Mouse (Mus musculus): ENCODE results near the gene Cog7. TPM values are rescaled to one million over a fixed set of nuclear protein-coding genes. Genes with fewer than 3 reads are reported as not detected.

Gene Cog7
- polyA plus RNA-seq, 1 experiment from 2014 or later = 22.5 TPM

DNA sequence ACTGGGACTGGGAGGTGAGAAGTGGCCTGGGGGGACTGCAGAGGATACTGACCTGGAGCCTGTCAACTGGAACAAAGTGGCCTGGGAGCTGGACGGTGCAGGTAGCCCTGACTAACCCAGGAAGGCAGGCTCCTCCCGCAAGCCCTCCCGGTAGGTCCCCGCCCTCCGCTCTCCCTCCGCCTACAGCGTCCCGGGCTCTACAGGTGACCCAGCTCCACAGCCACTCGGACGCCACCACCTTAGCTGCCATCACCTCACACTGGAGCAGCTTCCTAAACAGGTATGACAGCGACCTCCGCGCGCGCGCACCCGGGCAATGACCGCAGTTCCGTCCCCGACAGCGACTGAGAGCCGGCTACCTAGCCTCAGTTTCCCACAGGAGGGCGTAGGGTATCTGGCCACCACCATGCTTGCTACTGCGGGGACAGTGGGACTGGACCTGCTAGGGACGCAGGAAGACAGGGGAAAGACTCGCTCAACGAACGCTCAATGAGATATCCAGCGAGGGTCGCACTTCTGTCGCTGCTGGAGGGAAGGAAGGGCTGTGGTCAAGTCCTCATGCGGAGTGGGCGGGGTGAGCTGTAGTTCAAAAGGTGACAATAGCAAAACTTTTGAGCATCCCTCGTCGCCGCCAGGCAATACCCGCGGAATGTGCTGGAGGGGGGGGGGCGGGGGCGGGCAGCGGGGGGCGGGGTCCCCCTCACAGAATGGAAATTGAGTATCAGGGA, 116.5 kb downstream of the Cog7 start, which contains the start of gene Scnn1b:
Gene Scnn1b, plus strand, starts transcription at position 181 of the 728 bp plus-strand sequence.
- H3K27ac ChIP-seq = no peak within 1 kb of the TSS
- peak within 1 kb of the TSS; percentile 36 for H3K4me3 ChIP-seq
- H3K4me2 ChIP-seq = peak within 1 kb of the TSS; percentile 64
- no peaks in the 10 kb centered on the region for H3K36me3 ChIP-seq
- no peaks in the 10 kb centered on the region for H3K9me3 ChIP-seq
- peaks cover 35% of the 10 kb centered on the region for H3K27me3 ChIP-seq
- no peak for ATAC-seq (ENCODE audit: low FRiP score)
- H3K4me1 ChIP-seq (replicated peaks) = peaks cover 11% of the 10 kb centered on the region
- H3K9ac ChIP-seq = peak within 1 kb of the TSS; percentile 3; the same call in 1 of the 2 replicates
- WGBS = 2% methylated on average over 40 of the region's 42 CpGs

DNA sequence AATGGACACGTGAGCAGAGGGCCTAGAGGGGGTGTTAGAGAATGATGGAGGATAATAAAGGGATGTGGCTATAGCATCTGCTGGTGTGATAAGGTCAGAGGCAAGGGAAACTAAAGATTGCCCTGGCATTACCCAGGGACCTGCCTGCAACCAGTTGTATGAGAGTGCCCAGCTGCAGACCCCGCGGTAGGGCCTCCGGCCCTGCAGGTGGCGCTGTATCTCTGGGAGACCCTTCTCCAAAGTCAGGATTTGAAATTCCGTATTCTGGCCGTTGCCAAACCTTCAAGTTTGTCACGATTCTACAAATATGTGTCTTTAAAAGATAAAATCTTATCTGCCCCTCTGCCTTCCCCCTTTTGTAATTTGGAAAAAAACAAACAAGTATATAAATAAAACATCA, 122.6 kb downstream of the Cog7 start:
- Histone ChIP-seq H3K4me1 (replicated peaks) (no peaks in the 10 kb centered on the region), H3K4me2 (no peak overlapping the region), H3K27ac (no peak overlapping the region), H3K27me3 (peaks cover 8% of the 10 kb centered on the region), H3K4me3 (no peak overlapping the region), H3K9me3 (no peaks in the 10 kb centered on the region), H3K9ac (no peak overlapping the region), H3K36me3 (no peaks in the 10 kb centered on the region)
- 82% methylated on average over 8 of the region's 8 CpGs for WGBS
- ATAC-seq (ENCODE audit: low FRiP score) = no peak

DNA sequence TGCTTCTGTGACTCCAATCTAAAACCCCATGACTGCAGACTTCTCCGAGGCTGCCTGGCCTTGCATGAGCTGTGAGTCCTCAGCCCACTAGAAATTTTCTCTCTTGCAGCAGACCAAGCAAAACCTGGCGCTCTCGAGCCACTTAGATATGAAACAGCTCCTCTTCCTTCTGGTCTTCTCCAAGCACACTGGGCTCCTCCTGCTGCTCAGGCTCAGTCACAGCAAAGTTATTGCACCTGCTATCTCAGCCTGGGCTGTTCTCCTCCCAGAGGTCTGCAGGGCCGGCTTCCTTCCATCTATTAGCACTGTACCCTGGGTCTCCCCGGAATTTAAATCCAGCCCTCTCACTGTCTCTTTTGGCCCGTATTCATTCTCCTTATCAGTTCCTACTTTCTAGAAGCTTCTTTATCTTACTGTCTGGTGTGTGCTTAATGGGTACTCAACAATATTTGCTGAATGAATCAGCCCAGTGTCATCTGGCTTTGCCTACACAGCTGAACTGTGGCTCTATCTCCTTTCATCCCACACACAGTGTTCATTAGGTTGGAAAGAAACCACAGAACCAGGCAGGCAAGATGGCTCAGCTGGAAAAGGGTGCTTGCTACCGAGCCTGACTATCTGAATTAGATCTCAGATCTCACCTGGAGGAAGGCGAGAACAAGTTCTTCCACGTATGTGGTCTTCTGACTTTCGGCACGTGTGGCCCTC, 124.2 kb downstream of the Cog7 start:
- no peaks in the 10 kb centered on the region for H3K27me3 ChIP-seq
- no peak overlapping the region for H3K4me2 ChIP-seq
- H3K4me1 ChIP-seq (replicated peaks) = no peaks in the 10 kb centered on the region
- H3K36me3 ChIP-seq = no peaks in the 10 kb centered on the region
- H3K4me3 ChIP-seq = no peak overlapping the region
- ATAC-seq (ENCODE audit: low FRiP score) = no peak
- H3K27ac ChIP-seq = no peak overlapping the region
- WGBS = 92% methylated on average over 11 of the region's 11 CpGs
- no peak overlapping the region for H3K9ac ChIP-seq
- H3K9me3 ChIP-seq = no peaks in the 10 kb centered on the region

DNA sequence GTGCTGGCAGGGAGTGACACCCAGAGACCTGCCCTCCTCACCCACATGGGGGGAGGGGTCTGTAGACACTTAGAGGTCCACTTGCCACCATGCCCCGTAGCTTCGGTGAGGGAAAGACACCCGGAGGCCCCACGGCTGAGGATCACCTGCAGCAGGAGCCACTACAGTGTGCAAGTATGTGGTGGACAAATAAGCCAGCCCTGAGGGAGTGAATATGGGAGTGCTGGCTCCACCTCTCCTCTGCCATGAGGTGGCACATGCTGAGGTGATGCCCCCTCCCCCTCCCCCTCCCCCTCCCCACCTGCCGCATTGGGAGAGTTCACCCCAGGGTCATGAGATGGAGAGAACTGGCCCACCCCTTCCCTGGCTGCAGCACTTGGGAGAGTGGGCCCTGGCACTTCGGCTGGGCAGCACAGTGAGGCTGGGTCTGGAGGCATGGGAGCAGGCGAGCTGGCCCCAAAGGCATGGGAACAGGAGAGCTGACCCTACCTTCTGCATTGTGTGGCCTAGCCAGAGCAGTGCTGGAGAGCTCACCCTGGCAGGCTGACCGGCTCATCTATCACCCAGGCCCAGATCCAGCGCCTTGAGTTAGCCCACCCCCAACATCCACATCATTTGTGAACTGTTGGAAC, 132.9 kb downstream of the Cog7 start:
- Histone ChIP-seq H3K27me3 (no peaks in the 10 kb centered on the region), H3K27ac (no peak overlapping the region), H3K4me1 (replicated peaks) (no peaks in the 10 kb centered on the region), H3K9me3 (no peaks in the 10 kb centered on the region), H3K9ac (no peak overlapping the region), H3K36me3 (no peaks in the 10 kb centered on the region), H3K4me2 (no peak overlapping the region), H3K4me3 (no peak overlapping the region)
- WGBS = 91% methylated on average over 8 of the region's 9 CpGs
- ATAC-seq (ENCODE audit: low FRiP score) = no peak

DNA sequence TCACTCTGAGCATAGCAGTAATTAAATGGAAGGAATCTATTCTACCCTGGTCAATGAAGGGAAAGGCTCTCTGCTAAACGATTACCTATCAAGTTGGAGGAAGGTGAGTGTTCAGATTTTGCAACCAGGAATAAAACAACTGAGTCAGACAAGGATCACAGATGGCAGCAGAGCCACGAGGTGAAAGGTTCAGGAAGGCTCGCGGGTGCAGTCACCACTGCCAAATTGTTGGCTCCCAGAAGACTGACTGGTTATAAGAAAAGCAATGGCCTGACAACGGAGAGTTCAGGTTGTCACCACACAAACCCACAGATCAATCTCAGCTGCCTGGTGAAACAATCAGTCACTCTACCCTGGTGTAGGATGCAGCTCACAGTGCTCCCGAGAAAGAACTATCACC, 135.5 kb downstream of the Cog7 start:
- 79% methylated on average over 6 of the region's 6 CpGs for WGBS

DNA sequence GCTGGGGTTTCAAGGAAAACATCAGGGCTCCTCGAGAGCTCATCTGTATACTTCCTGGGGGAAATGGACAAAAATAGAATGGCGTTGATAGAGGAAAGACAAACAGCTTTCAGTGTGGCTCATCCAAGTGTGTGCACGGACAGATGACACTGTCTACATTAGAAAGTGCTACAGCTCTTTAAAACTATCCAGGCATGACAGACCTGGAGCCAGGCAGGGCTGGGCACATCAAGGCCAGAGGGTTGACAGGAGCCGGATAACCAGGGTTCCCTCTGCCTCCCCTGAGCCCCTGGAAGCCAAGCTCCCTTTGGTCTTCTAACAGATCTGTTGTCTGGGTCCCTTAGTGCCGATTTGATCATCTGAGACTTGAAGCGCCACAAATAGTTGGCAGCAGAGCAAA, 139.3 kb downstream of the Cog7 start:
- 82% methylated on average over 6 of the region's 6 CpGs for WGBS
- no peak for ATAC-seq (ENCODE audit: low FRiP score)
- no peak overlapping the region for H3K4me2 ChIP-seq
- H3K36me3 ChIP-seq = no peaks in the 10 kb centered on the region
- no peak overlapping the region for H3K27ac ChIP-seq
- no peaks in the 10 kb centered on the region for H3K27me3 ChIP-seq
- H3K4me1 ChIP-seq (replicated peaks) = no peaks in the 10 kb centered on the region
- no peak overlapping the region for H3K9ac ChIP-seq
- H3K4me3 ChIP-seq = no peak overlapping the region
- no peaks in the 10 kb centered on the region for H3K9me3 ChIP-seq

More for the DNA sequence above, 135.5 kb downstream of the Cog7 start:
- Histone ChIP-seq H3K27me3 (no peaks in the 10 kb centered on the region), H3K4me1 (replicated peaks) (no peaks in the 10 kb centered on the region), H3K4me3 (no peak overlapping the region), H3K4me2 (no peak overlapping the region), H3K9ac (no peak overlapping the region), H3K9me3 (no peaks in the 10 kb centered on the region), H3K36me3 (no peaks in the 10 kb centered on the region), H3K27ac (no peak overlapping the region)
- no peak for ATAC-seq (ENCODE audit: low FRiP score)

GRCm38 (mm10) chr7:121840810-121841209, 140.7 kb downstream of the Cog7 start:
- H3K4me2 ChIP-seq = no peak overlapping the region
- no peak overlapping the region for H3K9ac ChIP-seq
- no peaks in the 10 kb centered on the region for H3K36me3 ChIP-seq
- H3K27me3 ChIP-seq = no peaks in the 10 kb centered on the region
- ATAC-seq (ENCODE audit: low FRiP score) = no peak
- no peak overlapping the region for H3K4me3 ChIP-seq
- H3K27ac ChIP-seq = no peak overlapping the region
- no peaks in the 10 kb centered on the region for H3K9me3 ChIP-seq
- no peaks in the 10 kb centered on the region for H3K4me1 ChIP-seq (replicated peaks)
- 75% methylated on average over 7 of the region's 7 CpGs for WGBS

GRCm38 (mm10) chr7:121836827-121837226, 144.7 kb downstream of the Cog7 start:
- H3K9ac ChIP-seq = no peak overlapping the region
- H3K4me1 ChIP-seq (replicated peaks) = no peaks in the 10 kb centered on the region
- peaks cover 4% of the 10 kb centered on the region; the same call in 1 of the 2 replicates for H3K9me3 ChIP-seq
- no peaks in the 10 kb centered on the region for H3K27me3 ChIP-seq
- WGBS = 98% methylated on average over 7 of the region's 7 CpGs
- ATAC-seq (ENCODE audit: low FRiP score) = no peak
- no peak overlapping the region for H3K27ac ChIP-seq
- H3K4me2 ChIP-seq = no peak overlapping the region
- H3K4me3 ChIP-seq = no peak overlapping the region
- H3K36me3 ChIP-seq = no peaks in the 10 kb centered on the region

DNA sequence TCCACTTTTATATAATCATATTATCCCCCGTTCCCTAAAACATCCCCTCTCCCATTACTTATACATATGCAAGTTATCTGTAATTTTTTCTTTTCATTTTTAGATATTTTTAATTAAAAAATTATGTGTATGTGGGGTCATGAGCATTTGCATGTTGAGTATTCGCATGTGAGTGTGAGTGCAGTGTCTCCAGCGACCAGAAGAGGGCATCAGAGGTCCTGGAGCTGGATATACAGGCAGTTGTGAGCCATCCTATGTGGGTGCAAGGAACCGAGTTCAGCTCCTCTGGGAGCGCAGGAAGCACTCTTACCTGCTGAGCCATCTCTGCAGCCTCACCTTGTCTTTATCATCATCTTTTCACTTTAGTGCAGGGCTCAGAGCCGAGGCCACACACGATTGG, 146.1 kb downstream of the Cog7 start:
- ATAC-seq (ENCODE audit: low FRiP score) = no peak
- no peak overlapping the region for H3K9ac ChIP-seq
- no peak overlapping the region for H3K4me2 ChIP-seq
- H3K27me3 ChIP-seq = no peaks in the 10 kb centered on the region
- H3K27ac ChIP-seq = no peak overlapping the region
- 88% methylated on average over 7 of the region's 7 CpGs for WGBS
- no peak overlapping the region for H3K4me3 ChIP-seq
- H3K9me3 ChIP-seq = peaks cover 4% of the 10 kb centered on the region; the same call in 1 of the 2 replicates
- H3K4me1 ChIP-seq (replicated peaks) = no peaks in the 10 kb centered on the region
- no peaks in the 10 kb centered on the region for H3K36me3 ChIP-seq

Other genes starting within 250 kb of the Cog7 start
- gene Scnn1g, start 247.2 kb downstream of the Cog7 start, polyA plus RNA-seq (2015; fragmentation: Nextera tagmentation; extraction: Ambion mirVana) = not detected in 2 replicates
- 0.17 TPM in 1 of 2 replicates, not detected in the other for gene Scnn1b, start 116.7 kb downstream of the Cog7 start, polyA plus RNA-seq (2015; fragmentation: Nextera tagmentation; extraction: Ambion mirVana)
- gene Gga2, start 39.5 kb upstream of the Cog7 start, polyA plus RNA-seq (2015; fragmentation: Nextera tagmentation; extraction: Ambion mirVana) = 54.9 and 57.3 TPM in 2 replicates
- 72.1 and 72.4 TPM in 2 replicates for gene Ubfd1, start 85.5 kb upstream of the Cog7 start, polyA plus RNA-seq (2015; fragmentation: Nextera tagmentation; extraction: Ambion mirVana)
- 10.2 and 10.4 TPM in 2 replicates for gene Ears2, start 85.6 kb upstream of the Cog7 start, polyA plus RNA-seq (2015; fragmentation: Nextera tagmentation; extraction: Ambion mirVana)
- 626 and 638 TPM in 2 replicates for gene Ndufab1, start 120.2 kb upstream of the Cog7 start, polyA plus RNA-seq (2015; fragmentation: Nextera tagmentation; extraction: Ambion mirVana)
- 5.7 and 8.7 TPM in 2 replicates for gene Palb2, start 151.3 kb upstream of the Cog7 start, polyA plus RNA-seq (2015; fragmentation: Nextera tagmentation; extraction: Ambion mirVana)
- 162 TPM in 2 replicates for gene Dctn5, start 151.3 kb upstream of the Cog7 start, polyA plus RNA-seq (2015; fragmentation: Nextera tagmentation; extraction: Ambion mirVana)
- 27.1 and 32.8 TPM in 2 replicates for gene Plk1, start 177.7 kb upstream of the Cog7 start, polyA plus RNA-seq (2015; fragmentation: Nextera tagmentation; extraction: Ambion mirVana)
- 0.97 and 1.1 TPM in 2 replicates for gene Ern2, start 204.5 kb upstream of the Cog7 start, polyA plus RNA-seq (2015; fragmentation: Nextera tagmentation; extraction: Ambion mirVana)
- 1.2 and 1.4 TPM in 2 replicates for gene Chp2, start 237.8 kb upstream of the Cog7 start, polyA plus RNA-seq (2015; fragmentation: Nextera tagmentation; extraction: Ambion mirVana)